Mouse (Mus musculus): ENCODE measurements around the gene Plxnb2.

The Plxnb2 gene

DNA sequence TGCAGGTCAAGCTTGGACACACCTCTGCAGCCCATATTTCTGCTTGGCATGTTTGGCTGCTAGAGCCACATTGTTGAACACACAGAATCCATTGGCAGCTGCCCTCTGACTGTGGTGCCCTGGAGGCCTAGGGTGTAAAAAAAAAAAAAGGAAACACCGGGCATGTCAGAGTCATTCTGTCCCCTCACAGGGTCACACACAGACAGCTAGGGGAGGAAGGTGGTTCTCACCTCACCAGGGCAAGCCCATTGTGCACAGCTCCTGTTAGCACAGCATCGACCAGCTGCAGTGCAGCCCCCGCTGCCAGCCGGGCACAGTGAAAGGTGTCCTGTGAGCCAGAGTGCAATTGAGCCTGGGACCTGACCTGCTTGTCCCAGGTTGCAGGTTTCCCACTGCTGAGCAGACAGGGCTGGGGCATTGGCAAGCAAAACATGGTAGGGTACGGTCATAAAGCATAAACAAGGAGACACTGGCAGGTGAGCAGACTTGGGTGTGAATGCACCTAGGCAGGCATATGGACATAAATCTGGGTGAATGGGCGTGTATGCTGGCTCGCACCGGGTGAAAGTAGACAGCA lies 53.1 kb downstream of the Plxnb2 start:
- DNase-seq (ENCODE audit: low read depth, low spot score): no peak

DNA sequence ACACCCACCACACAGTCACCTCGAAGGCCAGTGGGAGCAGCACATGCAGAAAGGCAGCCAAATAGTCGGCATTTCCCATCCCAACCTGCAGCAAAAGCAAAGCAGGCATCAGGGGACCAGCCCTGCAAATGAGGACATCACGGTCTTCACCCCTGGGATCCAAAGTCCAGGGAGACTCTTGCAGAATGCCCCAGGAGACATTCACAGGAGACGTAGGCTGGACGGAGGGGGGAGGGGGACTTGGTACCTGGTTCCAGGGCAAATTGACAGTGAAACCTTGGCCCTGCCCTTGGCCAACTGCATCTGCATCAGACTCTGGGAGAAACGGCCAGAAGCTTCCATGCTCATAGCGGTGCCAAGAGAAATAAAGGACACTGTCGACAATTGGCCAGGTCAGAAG lies 54.0 kb downstream of the Plxnb2 start:
- DNase-seq (ENCODE audit: low read depth, low spot score): no peak

DNA sequence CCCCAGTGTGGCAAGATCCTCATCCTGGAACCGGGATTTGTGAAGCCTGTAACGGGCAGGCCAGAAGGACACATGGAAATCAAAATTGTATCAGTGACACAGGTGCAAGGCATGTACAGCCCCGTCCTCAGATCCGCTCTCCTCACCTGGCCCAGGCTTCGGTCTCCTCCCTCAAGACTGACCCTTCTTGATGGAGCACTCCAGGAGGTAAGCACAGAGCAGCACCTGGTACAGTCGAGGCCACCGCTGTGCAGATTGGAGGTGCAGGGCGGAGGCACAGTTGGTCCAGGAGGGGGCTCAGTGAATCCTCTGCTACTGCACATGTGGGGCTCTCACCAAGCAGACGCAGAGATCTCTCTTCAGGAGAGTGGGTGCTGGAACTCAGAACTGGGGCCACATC lies 55.2 kb downstream of the Plxnb2 start:
- DNase-seq (ENCODE audit: low read depth, low spot score): no peak

DNA sequence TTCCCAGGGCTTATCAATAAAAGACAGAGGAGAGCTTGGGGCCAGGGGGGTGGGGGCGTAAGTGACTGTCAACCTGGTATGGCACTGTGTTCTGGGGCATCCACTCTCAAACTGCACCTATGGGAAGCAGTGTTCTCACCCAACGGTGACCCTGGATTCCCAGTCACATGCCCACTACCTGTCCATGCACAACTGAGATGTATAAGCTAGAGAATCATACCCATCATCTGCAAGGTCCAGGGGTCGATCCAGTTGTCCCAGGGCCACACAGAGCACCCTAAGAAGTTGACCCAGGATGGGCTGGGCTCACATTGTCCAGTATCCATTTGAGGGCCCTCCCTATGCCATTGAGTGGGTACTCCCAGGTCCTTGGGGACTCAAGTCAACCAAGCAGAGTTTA lies 56.3 kb downstream of the Plxnb2 start:
- DNase-seq (ENCODE audit: low read depth, low spot score): no peak

DNA sequence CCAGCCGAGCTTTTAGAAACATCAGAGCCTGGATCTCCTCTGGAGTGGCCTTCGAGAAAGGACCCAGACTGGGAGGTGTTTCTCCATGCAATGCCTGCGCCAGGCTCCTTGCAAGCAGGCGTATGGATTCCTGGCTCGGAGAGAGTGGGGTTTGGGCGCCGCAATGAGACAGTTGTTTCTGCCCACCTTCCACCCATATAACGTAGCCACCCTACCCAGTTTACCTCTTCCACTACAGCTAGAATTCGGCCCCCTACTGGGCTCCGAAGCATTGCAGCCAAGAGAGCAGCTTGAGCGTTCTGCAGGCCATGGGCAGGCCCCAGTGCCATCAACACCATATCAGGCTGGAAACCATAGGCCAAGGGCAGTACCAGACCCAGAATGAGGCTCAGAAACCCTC lies 57.0 kb downstream of the Plxnb2 start:
- DNase-seq (ENCODE audit: low read depth, low spot score): no peak

DNA sequence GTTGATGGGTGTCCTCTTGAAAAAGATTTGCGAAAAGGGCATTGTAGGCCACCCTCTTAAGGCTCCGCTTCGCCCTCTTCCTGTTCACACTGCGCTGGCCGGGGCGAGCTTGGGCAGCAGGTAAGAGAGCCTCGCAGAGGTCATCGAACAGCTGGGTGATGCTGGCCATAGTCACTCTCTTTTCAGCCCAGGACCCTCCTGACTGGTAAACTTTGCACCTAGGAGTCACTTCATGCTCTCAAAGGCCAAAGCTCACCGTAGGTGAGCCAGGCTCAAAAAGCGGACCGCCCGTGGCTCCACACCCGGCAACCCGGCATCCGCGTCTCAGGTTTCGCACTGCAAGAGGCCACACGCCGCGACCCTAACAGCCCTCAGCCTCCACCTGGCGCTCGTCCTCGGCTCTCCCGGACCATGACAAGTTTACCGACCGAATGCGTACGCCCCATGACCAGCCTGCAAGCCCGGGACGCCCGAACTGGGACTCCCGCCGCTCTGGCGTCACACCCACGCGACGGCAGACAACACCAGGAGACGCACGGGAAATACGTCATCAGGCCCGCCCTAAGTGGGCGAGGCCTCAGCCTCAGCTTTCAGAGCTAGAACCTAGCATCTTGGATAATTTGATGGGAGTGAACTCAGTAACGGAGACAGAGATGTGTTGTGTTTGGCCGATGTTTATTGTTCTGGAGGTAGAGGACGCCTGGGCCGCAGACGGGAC lies 57.8 kb downstream of the Plxnb2 start, which contains the start of gene Tubgcp6:
Tubgcp6 (minus strand) TSS at position 464 of the 718 bp plus-strand sequence.
- DNase-seq (ENCODE audit: low read depth, low spot score): peak; percentile 89

DNA sequence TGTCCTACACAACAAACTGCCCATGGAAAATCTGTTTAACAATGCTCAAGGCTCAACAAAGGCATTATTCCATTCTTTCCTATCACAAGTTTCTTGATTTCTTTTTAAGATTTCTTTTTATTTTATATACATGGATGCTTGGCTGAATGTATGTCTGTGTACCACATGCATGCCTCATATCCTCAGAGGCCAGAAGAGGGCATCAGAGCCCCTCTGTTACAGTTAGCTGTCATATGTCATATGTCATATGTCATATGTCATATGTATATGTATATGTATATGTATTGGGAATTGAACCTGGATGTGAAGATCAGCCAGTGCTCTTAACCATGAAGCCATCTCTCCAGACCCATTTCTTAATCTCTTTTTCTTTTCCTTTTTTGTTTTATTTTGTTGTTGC lies 62.6 kb downstream of the Plxnb2 start:
- DNase-seq (ENCODE audit: low read depth, low spot score): no peak

DNA sequence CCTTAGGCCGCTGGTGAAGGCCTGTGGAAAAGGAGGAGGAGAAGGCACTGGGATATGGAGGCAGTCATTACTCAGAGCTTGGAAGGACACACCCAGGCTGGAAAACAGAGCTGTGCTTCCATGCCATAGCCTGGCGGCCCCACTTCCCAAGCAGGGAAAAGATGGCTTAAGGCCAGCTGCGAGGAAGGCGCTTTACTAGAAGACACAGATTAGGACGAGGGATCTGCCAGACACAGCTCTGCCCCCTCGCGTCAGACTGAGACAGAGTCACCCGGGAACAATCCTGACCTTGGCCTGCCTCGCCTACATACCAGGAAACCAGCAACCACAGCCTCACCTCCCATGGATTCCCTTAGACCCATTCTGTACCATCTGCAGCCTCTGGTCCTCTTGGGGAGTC lies 70.4 kb downstream of the Plxnb2 start:
- DNase-seq (ENCODE audit: low read depth, low spot score): no peak

DNA sequence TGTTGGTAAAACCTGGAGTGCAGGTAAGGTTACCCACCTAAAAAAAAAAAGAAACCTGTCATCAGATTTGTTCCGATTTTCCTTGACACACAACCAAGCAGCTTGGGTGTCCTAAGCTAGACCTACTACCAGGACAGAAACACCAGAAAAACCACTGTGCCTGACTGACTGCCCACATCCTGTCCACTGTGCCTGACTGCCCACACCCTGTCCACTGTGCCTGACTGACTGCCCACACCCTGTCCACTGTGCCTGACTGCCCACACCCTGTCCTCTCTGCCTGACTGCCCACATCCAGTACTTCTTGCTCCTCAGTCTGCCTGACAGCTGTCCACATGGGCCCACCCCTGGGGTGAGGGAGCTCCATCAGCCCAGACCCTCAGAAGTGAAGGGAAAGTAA lies 73.6 kb downstream of the Plxnb2 start:
- DNase-seq (ENCODE audit: low read depth, low spot score): no peak

DNA sequence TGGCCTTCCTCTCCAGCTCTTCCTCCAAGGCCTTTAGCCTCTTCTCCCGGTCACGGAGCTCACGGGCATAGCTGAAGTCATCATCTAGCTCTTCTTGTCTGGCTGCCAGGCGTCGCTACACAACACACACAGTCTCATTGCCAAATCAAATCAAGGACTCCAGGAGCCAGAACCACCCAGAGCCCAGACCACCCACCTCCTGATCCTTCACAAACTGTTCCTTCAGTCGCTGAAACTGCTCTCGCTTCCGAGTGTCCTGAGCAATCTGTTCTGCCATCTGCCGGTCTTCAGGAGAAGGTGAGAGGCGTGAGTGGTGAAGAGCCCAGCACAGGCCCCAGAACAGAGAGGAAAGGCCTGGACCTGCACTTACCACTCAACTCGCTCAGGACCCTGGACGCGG lies 74.5 kb downstream of the Plxnb2 start:
- no peak for DNase-seq (ENCODE audit: low read depth, low spot score)

All from brain, embryonic 18.5 days (tissue).